Mouse (Mus musculus): Measurements from ENCODE around the gene Metap1d.

Gene Metap1d

GRCm38 (mm10) chr2:71527323-71528013 lies 74.4 kb downstream of the Metap1d start:
- no peak for DNase-seq (ENCODE audit: extremely low spot score)

DNA sequence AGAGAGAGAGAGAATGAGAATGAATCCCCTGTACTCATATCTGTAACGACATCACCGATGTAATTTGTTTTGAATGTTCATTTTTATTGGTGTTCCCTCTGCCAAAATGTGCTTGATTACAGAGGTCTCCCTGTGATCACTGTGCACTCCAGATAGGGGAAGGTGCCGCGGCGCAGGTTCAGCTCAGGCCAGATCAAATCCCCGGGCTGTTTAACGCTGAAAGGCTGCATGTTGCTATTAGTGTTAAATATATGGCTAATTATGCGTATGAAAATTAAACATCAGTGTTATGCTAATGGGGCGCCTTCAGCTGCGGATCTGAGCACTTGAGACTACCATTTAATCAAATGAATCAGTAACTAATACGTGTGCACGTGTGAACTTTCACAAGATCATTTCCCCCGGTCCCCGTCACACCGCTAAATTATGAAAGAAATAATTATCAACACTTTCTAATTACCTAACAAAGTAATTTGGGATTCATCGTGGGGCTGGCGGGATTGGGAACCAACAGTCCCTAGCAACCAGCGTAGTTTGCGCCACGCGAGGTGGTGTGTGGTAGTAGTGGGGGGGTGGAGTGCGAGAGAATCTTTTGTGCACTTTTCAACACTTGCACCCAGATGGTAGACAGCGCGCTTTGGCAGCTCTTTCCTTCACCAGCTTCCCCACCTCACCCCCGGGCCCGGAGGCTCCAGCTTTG lies 75.1 kb downstream of the Metap1d start, which contains the start of gene Dlx1:
Gene Dlx1 (plus strand): TSS at position 100 of the 700 bp plus-strand sequence.
- DNase-seq (ENCODE audit: extremely low spot score) = no peak

- no peak for DNase-seq (ENCODE audit: extremely low spot score)
These were observed 75.8 kb downstream of the Metap1d start for GRCm38 (mm10) chr2:71528714-71529510.

DNA sequence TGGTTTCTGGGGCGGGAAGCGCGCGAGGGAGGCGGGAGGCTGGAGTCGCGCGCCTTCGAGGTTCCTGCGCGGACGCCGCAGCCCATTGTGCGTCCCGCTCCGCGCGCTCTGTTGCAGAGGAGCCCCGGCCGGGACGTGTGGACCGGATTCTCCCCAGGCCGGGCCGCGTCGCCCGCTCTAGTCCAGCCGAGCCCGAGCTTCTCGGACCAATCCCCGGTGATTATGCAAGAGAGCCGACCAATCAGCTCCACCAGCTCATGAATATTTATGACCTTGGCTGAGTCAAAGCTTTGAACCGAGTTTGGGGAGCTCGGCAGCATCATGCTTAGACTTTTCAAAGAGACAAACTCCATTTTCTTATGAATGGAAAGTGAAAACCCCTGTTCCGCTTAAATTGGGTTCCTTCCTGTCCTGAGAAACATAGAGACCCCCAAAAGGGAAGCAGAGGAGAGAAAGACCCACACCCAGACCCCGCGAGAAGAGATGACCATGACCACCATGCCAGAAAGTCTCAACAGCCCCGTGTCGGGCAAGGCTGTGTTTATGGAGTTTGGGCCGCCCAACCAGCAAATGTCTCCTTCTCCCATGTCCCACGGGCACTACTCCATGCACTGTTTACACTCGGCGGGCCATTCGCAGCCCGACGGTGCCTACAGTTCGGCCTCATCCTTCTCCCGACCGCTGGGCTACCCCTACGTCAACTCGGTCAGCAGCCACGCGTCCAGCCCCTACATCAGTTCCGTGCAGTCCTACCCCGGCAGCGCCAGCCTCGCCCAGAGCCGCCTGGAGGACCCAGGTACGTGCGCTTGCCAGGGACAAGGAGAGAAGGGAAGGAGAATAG lies 76.7 kb downstream of the Metap1d start:
- DNase-seq (ENCODE audit: extremely low spot score) = peak; percentile 88

DNA sequence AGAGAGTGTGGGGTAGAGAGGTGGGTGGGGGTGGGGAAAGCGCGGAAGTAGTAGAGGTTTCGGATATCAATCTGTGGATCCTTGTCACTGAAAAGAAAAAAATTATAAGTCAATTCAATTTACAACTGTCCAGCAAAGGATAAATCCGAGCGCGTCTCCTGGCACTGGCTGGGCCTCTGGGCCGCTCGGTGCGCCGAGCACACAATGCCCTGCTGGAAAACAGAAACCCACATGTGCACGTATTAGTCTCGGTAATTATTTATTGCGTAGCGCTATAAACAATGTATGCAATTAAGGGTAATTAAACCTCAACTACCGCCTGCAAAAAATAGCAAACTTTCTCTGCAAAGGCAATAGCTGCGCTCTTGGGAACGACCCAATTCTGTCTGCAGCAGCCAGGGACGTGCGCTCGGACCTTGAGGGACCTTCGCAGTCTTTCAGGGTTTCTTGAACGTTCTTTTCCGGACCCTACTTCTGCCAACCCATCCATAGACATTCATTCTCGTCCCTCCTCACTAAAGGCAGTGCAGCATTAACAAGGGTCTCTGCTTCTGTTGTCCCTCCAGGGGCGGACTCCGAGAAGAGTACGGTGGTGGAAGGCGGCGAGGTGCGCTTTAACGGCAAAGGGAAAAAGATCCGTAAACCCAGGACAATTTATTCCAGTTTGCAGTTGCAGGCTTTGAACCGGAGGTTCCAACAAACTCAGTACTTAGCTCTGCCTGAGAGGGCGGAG lies 77.5 kb downstream of the Metap1d start:
- DNase-seq (ENCODE audit: extremely low spot score) = no peak

DNA sequence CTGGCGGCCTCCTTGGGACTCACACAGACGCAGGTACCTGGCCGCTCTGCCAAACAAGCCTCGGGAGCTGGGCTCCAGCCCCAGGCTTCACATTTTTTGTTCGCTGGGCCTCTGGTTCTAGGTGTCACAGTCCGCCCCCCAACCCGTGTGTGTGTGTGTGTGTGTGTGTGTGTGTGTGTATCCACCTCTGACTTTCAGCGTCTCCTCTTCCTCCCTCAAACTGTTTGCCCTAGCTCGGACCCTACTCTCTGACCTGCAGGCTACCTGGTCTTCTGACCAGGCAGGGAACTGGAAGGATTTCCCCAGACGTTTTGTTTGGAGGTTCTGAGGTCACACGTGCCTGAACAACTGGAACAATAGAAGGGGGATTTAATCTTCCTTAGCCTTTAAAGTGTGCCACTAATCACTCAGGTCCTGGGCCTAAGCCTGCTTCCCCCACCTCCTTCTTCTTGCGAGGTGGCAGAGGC lies 78.1 kb downstream of the Metap1d start:
- DNase-seq (ENCODE audit: extremely low spot score) = no peak

GRCm38 (mm10) chr2:71531990-71532970 lies 79.2 kb downstream of the Metap1d start:
- DNase-seq (ENCODE audit: extremely low spot score) = no peak

DNA sequence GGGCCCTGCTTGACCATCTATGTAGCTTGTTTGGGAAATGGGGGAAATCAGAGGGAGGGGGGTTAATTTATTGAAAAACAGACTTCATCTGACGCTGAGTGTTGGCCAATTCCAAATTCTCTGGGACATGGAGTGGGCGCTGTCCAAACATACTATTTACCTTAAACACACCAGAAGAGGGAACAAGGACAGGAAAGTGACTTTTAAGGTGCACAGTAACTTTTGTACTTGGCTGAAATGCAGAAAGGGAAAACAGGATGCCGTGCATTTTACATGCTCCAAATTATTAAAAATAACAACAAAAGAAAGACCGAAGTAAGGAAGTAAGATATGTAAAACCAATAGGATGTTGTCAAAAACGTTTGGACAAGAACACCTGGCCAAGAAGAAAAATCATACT lies 80.0 kb downstream of the Metap1d start:
- no peak for DNase-seq (ENCODE audit: extremely low spot score)

DNA sequence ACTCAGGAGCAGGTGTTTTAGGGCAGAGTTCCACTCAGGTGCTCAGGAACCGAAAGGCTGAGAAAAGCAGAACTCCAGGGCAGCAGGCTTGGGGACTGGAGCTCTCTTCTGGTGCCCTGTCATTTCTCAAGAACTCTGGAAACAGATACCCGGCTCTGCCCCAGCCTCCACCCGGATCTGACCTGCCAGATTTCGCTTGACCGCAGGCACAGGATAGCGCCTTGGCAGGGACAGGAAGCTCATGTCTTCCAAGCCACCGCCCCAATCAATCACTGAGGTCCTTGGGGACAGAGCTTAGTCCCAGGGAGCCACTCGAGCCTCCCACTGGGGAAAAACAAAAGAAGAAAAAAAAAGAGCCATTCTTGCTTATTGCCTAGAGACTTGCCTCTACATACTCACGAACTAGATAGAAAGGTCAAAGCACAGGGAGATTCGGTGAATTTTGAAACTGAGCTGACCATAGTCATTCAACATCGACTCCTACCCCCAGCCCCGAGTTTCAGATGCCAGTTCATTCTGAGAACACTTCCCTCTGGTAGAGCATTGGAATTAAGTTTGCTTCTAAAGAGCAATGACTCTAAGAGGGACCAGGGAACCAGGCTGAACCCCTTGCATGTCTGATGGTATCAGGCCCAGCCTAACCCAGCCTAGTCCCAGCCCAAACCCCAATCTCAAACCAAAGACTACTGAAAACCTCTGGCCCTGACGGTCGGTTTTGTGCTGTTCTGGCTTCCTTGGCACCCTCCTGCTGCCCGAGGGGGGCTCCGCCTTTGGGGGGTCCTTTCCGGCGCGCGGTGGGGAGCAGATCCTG lies 81.4 kb downstream of the Metap1d start:
- DNase-seq (ENCODE audit: extremely low spot score) = no peak

DNA sequence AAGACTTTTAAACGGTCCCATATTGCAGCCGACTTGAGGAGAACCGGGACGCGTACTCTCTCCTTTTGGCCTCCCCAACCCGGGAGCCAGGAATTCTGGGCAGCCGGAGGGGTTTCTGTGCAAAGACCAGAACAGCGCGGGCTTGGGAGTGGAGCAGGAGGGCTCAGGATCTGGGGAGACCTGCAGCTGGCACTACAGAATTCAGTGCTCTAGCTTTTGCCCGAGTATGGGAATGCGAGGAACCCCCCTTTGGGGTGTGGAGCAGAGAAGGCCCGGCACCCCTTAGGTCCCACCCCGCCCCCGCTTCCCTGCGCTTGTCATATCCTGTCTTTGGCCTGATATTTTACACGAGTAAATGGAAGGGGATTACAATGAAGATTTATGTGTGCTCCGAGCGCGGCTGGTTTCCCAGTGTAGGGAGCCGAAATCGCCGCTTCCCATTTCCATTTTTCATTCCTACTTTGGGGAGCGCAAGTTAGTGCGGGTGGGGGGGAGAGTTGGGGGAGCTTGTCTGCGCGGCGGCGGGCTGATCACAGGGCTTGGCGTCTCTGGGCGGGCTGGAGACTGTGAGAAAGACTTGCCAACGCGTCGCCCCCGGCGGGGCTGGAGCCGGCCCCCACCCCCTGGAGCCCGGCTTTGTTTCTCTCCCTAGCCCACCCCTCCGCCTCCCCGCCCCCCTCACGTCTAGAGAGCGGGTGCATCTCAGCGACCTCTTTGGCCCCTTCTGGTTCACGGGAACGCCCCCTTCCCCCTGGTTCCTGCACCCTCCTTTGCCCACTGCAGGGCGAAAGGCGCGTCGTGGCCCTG lies 87.7 kb downstream of the Metap1d start:
- no peak for DNase-seq (ENCODE audit: extremely low spot score)

GRCm38 (mm10) chr2:71541418-71542226 lies 88.5 kb downstream of the Metap1d start:
- DNase-seq (ENCODE audit: extremely low spot score) = no peak

- no peak for DNase-seq (ENCODE audit: extremely low spot score)
These were observed 89.2 kb downstream of the Metap1d start for GRCm38 (mm10) chr2:71542227-71542815.

- DNase-seq (ENCODE audit: extremely low spot score) = peak; percentile 70
These were observed 89.8 kb downstream of the Metap1d start for GRCm38 (mm10) chr2:71542816-71543301.

- no peak for DNase-seq (ENCODE audit: extremely low spot score)
These were observed 90.5 kb downstream of the Metap1d start for GRCm38 (mm10) chr2:71543531-71543930.

- peak; percentile 59 for DNase-seq (ENCODE audit: extremely low spot score)
These were observed 90.9 kb downstream of the Metap1d start for GRCm38 (mm10) chr2:71543948-71544347.

Measured in embryo, embryonic 9.5 days (tissue).